Mouse (Mus musculus) thymus, postnatal 25 days (tissue): ENCODE data around the gene Wdr89.

Experiments
- DNase-seq: peaks from one replicate; pipeline ENCODE4 v3.0.0; 2022

Wdr89 gene

GRCm38 (mm10) chr12:75598988-75599387, 70.3 kb downstream of the Wdr89 start:
- DNase-seq, result no peak

GRCm38 (mm10) chr12:75597707-75598106, 71.6 kb downstream of the Wdr89 start:
- DNase-seq, result no peak

GRCm38 (mm10) chr12:75596154-75597002, 73.0 kb downstream of the Wdr89 start, which contains the start of gene Ppp2r5e:
Gene Ppp2r5e (minus strand): TSS chr12:75596245.
- DNase-seq, result peak; percentile 98

- DNase-seq, result peak; percentile 58
Observed at GRCm38 (mm10) chr12:75595291-75596153, 73.8 kb downstream of the Wdr89 start.

- no peak for DNase-seq
Observed at GRCm38 (mm10) chr12:75594404-75594803, 74.9 kb downstream of the Wdr89 start.

- no peak for DNase-seq
Observed at GRCm38 (mm10) chr12:75593817-75594216, 75.5 kb downstream of the Wdr89 start.

- DNase-seq, result no peak
Observed at GRCm38 (mm10) chr12:75587501-75587900, 81.8 kb downstream of the Wdr89 start.

- DNase-seq, result no peak
Observed at GRCm38 (mm10) chr12:75583776-75584175, 85.6 kb downstream of the Wdr89 start.
